In the genomic region with DNA sequence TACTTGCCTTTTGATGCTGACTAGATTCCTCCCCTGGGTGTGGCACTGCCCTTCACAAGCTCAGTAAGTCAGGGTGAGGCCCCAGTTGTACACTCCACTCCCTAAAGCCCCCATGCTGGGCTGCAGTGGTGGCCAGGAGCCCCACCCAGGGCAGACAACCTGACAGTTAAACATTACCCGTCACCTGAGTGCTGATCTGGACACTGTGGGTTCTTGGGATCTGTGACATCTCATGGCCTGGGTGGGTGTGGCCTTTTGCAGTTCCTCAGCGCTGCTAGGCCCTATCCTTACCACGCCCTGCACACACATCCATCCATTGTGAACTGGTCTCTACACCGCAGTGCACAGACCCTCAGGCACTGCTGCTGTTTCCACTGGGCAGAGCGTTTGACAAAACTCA, we compare ENCODE assay signal across 14 mouse cellular contexts. TPM values are rescaled to one million over a fixed set of nuclear protein-coding genes. Genes with fewer than 3 reads are reported as not detected.
A peak's percentile ranks its signal among the peaks of the same experiment; 100 is the strongest.
DNase-seq lines count a peak whose midpoint lies in the region; ATAC-seq and TF ChIP-seq lines count a peak whose summit lies in the region.
"Had no signal": no experiment of that assay in that cellular context is flagged by ENCODE, and none has a peak within 500 bp of the region (broad histone marks: within the 10 kb centered on the region; RNA-seq: fewer than 3 reads in every experiment).

No protein-coding gene starts in this region.

- no peak for DNase-seq in heart, postnatal 25 days (ENCODE audit: low spot score)
- DNase-seq in lung, postnatal 14 days = no peak
- DNase-seq in stomach, postnatal 0 days (ENCODE audit: low spot score) = peak; percentile 45
- no peak for DNase-seq in B cell, adult 2 months
- DNase-seq: adrenal gland, adult 8-10 months; kidney, adult 9 months; left cerebral cortex, postnatal 4 days; thymus, postnatal 14 days had no signal

- no peak overlapping the region for H3K4me3 ChIP-seq in heart, embryonic 16.5 days (ENCODE audit: low read length)
- no peak overlapping the region for H3K4me3 ChIP-seq in lung, embryonic 15.5 days
- H3K4me3 ChIP-seq in intestine, embryonic 15.5 days (replicated peaks) = no peak overlapping the region
- H3K4me3 ChIP-seq in stomach, postnatal 0 days (ENCODE audit: low read depth, low read length) = no peak overlapping the region
- H3K4me3 ChIP-seq: forebrain, embryonic 12.5 days; myocyte had no signal

- WGBS in heart, embryonic 16.5 days = 63% methylated on average over 5 of the region's 5 CpGs
- WGBS in lung, embryonic 15.5 days = 63% methylated on average over 5 of the region's 5 CpGs
- 50% methylated on average over 5 of the region's 5 CpGs for whole genome bisulfite sequencing in intestine, embryonic 15.5 days
- 64% methylated on average over 5 of the region's 5 CpGs for WGBS in stomach, postnatal 0 days

- no peaks in the 10 kb centered on the region for H3K4me1 ChIP-seq in heart, embryonic 16.5 days (ENCODE audit: control insufficient read depth, insufficient read depth, low read length)
- peaks cover 51% of the 10 kb centered on the region for H3K4me1 ChIP-seq in lung, embryonic 15.5 days
- H3K4me1 ChIP-seq in intestine, embryonic 15.5 days (replicated peaks) = peaks cover 51% of the 10 kb centered on the region
- no peaks in the 10 kb centered on the region for H3K4me1 ChIP-seq in stomach, postnatal 0 days (replicated peaks; ENCODE audit: control insufficient read depth, insufficient read depth)

- TF ChIP-seq EP300 in stomach, postnatal 0 days (optimal IDR thresholded peaks at IDR 0.05) = no peak

- H3K4me2 ChIP-seq in heart, embryonic 16.5 days (ENCODE audit: low read depth, low read length) = peak overlapping the region; percentile 28
- no peak overlapping the region for H3K4me2 ChIP-seq in lung, embryonic 15.5 days
- H3K4me2 ChIP-seq in intestine, embryonic 15.5 days (replicated peaks) = peak overlapping the region; percentile 28
- H3K4me2 ChIP-seq in stomach, postnatal 0 days (replicated peaks; ENCODE audit: low read depth) = no peak overlapping the region
- H3K4me2 ChIP-seq: forebrain, embryonic 12.5 days had no signal

- H3K9ac ChIP-seq in heart, embryonic 16.5 days (ENCODE audit: low read length) = no peak overlapping the region
- H3K9ac ChIP-seq in lung, embryonic 15.5 days = no peak overlapping the region
- H3K9ac ChIP-seq in intestine, embryonic 15.5 days = 0 out of 2 replicates have a peak overlapping the region, but pooled peaks have one; percentile 15
- no peak overlapping the region for H3K9ac ChIP-seq in stomach, postnatal 0 days (ENCODE audit: low read length)
- H3K9ac ChIP-seq: forebrain, embryonic 12.5 days had no signal

- H3K9me3 ChIP-seq in heart, embryonic 16.5 days (replicated peaks; ENCODE audit: control insufficient read depth, low read length) = no peaks in the 10 kb centered on the region
- no peaks in the 10 kb centered on the region for H3K9me3 ChIP-seq in lung, embryonic 15.5 days
- H3K9me3 ChIP-seq in intestine, embryonic 15.5 days = no peaks in the 10 kb centered on the region
- H3K9me3 ChIP-seq in stomach, postnatal 0 days (ENCODE audit: control insufficient read depth, low read length) = no peaks in the 10 kb centered on the region
- H3K9me3 ChIP-seq: forebrain, embryonic 12.5 days had no signal

- TF ChIP-seq CTCF in stomach, postnatal 0 days (IDR thresholded peaks at IDR 0.05; ENCODE audit: low read depth) = no peak

- H3K27me3 ChIP-seq in heart, embryonic 16.5 days (ENCODE audit: control insufficient read depth, insufficient read depth, low read length) = 0 out of 2 replicates have a peak, but pooled peaks cover 2% of the 10 kb centered on the region
- H3K27me3 ChIP-seq in lung, embryonic 15.5 days = no peaks in the 10 kb centered on the region
- H3K27me3 ChIP-seq in intestine, embryonic 15.5 days (replicated peaks) = no peaks in the 10 kb centered on the region
- H3K27me3 ChIP-seq in stomach, postnatal 0 days (ENCODE audit: control insufficient read depth, insufficient read depth, low read length) = no peaks in the 10 kb centered on the region
- H3K27me3 ChIP-seq: forebrain, embryonic 12.5 days; Patski had no signal

- no peak overlapping the region for H3K27ac ChIP-seq in heart, embryonic 16.5 days (ENCODE audit: low read length)
- H3K27ac ChIP-seq in lung, embryonic 15.5 days = peak overlapping the region; percentile 35; the same call in 1 of the 2 replicates
- H3K27ac ChIP-seq in intestine, embryonic 15.5 days = peak overlapping the region; percentile 27; the same call in 1 of the 2 replicates
- peak overlapping the region; percentile 36 for H3K27ac ChIP-seq in stomach, postnatal 0 days (replicated peaks)
- H3K27ac ChIP-seq: forebrain, embryonic 12.5 days had no signal

- no peaks in the 10 kb centered on the region for H3K36me3 ChIP-seq in heart, embryonic 16.5 days (ENCODE audit: control insufficient read depth, insufficient read depth)
- H3K36me3 ChIP-seq in lung, embryonic 15.5 days = no peaks in the 10 kb centered on the region
- no peaks in the 10 kb centered on the region for H3K36me3 ChIP-seq in intestine, embryonic 15.5 days
- no peaks in the 10 kb centered on the region for H3K36me3 ChIP-seq in stomach, postnatal 0 days (ENCODE audit: control insufficient read depth, insufficient read depth, low read length)
- H3K36me3 ChIP-seq: forebrain, embryonic 12.5 days had no signal

- intact Hi-C loops in heart, postnatal 25 days (cut with DNase I) = no loop called here

- no peak for ATAC-seq in heart, embryonic 16.5 days (replicated peaks; ENCODE audit: extremely low read depth, insufficient read depth, low FRiP score)
- no peak for ATAC-seq in lung, embryonic 15.5 days (ENCODE audit: borderline replicate concordance, extremely low read depth, low FRiP score, low TSS enrichment)
- peak; percentile 57 for ATAC-seq in intestine, embryonic 15.5 days
- ATAC-seq in stomach, postnatal 0 days (ENCODE audit: low FRiP score, low TSS enrichment) = peak; percentile 32; the same call in 1 of the 2 replicates
- ATAC-seq: Patski had no signal

RNA-seq across cellular contexts. Expression of a gene that starts 55.3 kb away (rescaled TPM):
- polyA plus RNA-seq in heart, embryonic 16.5 days (2015; fragmentation: Nextera tagmentation; extraction: Ambion mirVana) = 11.0 and 11.1 TPM in 2 replicates
- total RNA-seq in heart, postnatal 25 days (2021) = 10 to 100 TPM; 44.7 to 69.4 TPM
- 11.5 and 12.0 TPM in 2 replicates for polyA plus RNA-seq in lung, embryonic 15.5 days (2015; fragmentation: Nextera tagmentation; extraction: Ambion mirVana)
- 13.1 and 13.7 TPM in 2 replicates for polyA plus RNA-seq in intestine, embryonic 15.5 days (2015; fragmentation: Nextera tagmentation; extraction: Ambion mirVana)
- 9.6 TPM in 2 replicates for polyA plus RNA-seq in stomach, postnatal 0 days (2015; fragmentation: Nextera tagmentation; extraction: Ambion mirVana)

Comparison
In these comparisons a context has a peak if more than half of its experiments do, and no peak if none do; other contexts are left out.
1. ATAC-seq: peak in intestine, embryonic 15.5 days (single experiment) and stomach, postnatal 0 days (single experiment); none in heart, embryonic 16.5 days (single experiment) and lung, embryonic 15.5 days (single experiment).
2. H3K4me2 ChIP-seq: peak in heart, embryonic 16.5 days (single experiment) and intestine, embryonic 15.5 days (single experiment); none in lung, embryonic 15.5 days (single experiment) and stomach, postnatal 0 days (single experiment).